Mouse (Mus musculus): ENCODE measurements around the gene Pax2. TPM values are rescaled to one million over a fixed set of nuclear protein-coding genes. Genes with fewer than 3 reads are reported as not detected.

Pax2 gene
- total and polyA plus RNA-seq, 3 experiments, result not detected

DNA sequence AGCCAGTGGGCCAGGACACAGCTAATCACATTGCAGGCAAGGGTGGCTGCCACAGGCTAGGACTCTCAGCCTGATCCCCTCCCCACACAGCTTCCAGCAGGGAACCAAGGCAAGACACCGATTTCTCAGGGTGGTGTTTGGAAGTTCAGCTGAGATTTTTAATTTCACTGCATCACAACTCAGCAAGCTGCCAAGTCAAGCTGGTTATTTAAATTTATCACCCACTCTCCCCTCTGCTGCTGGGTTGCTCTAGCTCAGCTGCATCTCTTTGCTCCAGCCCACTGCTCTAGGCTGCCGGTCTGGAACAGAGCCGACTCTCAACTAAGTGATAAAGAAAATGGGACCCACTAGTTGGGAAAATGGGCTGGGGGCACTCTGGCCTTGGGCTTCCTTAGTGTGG, 65.7 kb downstream of the Pax2 start:
- Histone ChIP-seq H3K27ac (ENCODE audit: control insufficient read depth, low read depth, low read length) (no peak overlapping the region), H3K36me3 (ENCODE audit: control insufficient read depth in 1 of 2, insufficient read depth in 2 of 2, low read length in 2 of 2) (no peaks in the 10 kb centered on the region), H3K79me2 (ENCODE audit: control insufficient read depth, insufficient read depth, low read length, poor library complexity) (no peaks in the 10 kb centered on the region), H3K9me3 (replicated peaks; ENCODE audit: insufficient read depth, low read length) (no peaks in the 10 kb centered on the region), H3K4me1 (ENCODE audit: control insufficient read depth in 1 of 2, insufficient read depth in 2 of 2, low read length in 2 of 2) (no peaks in the 10 kb centered on the region), H3K4me3 (ENCODE audit: control insufficient read depth in 1 of 2, insufficient read depth in 1 of 2, low read depth in 2 of 2, low read length in 2 of 2) (no peak overlapping the region), H3K27me3 (ENCODE audit: control insufficient read depth in 1 of 2, insufficient read depth in 2 of 2, low read length in 2 of 2) (peaks cover 0 to 2% of the 10 kb centered on the region in 2 experiments; a peak in 2 of 4 replicates), H3K9ac (ENCODE audit: control insufficient read depth, low read depth, low read length, poor library complexity, severe bottlenecking) (no peak overlapping the region)
- no peak for TF ChIP-seq MXI1 (IDR thresholded peaks at IDR 0.05; ENCODE audit: low read depth, low read length)
- DNase-seq (ENCODE audit: low read depth, low spot score), result no peak

DNA sequence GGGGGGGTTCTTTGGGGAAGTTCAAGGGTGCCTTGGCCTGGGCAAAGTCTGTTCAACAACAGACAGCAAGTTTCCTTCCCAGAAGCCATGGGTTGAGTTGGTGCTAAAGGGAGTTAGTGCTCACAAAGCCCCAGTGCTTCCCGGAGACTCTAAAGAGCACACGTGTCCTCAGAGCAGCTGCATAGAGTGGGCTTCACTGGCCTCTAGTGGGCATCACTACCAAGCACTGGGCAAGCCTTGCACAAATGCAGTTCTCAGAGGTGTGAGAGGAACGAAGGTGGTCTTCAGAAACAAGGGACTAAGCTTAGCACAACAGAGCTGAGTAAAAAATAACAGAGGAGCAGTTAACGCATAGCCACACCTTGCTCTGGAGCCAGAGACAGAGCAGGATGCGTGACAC, 66.5 kb downstream of the Pax2 start:
- DNase-seq (ENCODE audit: low read depth, low spot score), result no peak
- H3K4me1 ChIP-seq (ENCODE audit: control insufficient read depth in 1 of 2, insufficient read depth in 2 of 2, low read length in 2 of 2), result no peaks in the 10 kb centered on the region
- no peaks in the 10 kb centered on the region for H3K9me3 ChIP-seq (replicated peaks; ENCODE audit: insufficient read depth, low read length)
- H3K36me3 ChIP-seq (ENCODE audit: control insufficient read depth in 1 of 2, insufficient read depth in 2 of 2, low read length in 2 of 2), result no peaks in the 10 kb centered on the region
- TF ChIP-seq TAL1 (IDR thresholded peaks at IDR 0.05; ENCODE audit: low read length) (no peak), KAT2A (conservative IDR thresholded peaks at IDR 0.05; ENCODE audit: low read depth, low read length) (no peak), TCF12 (IDR thresholded peaks at IDR 0.05; ENCODE audit: low read depth, low read length) (no peak), E2F4 (IDR thresholded peaks at IDR 0.05; ENCODE audit: borderline replicate concordance, low read depth, low read length) (no peak), BHLHE40 (IDR thresholded peaks at IDR 0.05; ENCODE audit: borderline replicate concordance, low read depth, low read length) (no peak), GABPA (IDR thresholded peaks at IDR 0.05; ENCODE audit: low read depth, low read length) (no peak), MEF2A (IDR thresholded peaks at IDR 0.05; ENCODE audit: extremely low read depth, insufficient replicate concordance, low read depth, low read length, poor library complexity, severe bottlenecking) (no peak), ETS1 (IDR thresholded peaks at IDR 0.05; ENCODE audit: low read depth, low read length) (no peak), POLR2AphosphoS2 (IDR thresholded peaks at IDR 0.05; ENCODE audit: low read length) (no peak), CHD1 (IDR thresholded peaks at IDR 0.05; ENCODE audit: low read depth, low read length) (no peak), USF2 (IDR thresholded peaks at IDR 0.05; ENCODE audit: borderline replicate concordance in 1 of 2, insufficient read depth in 1 of 2, low read depth in 1 of 2, low read length in 2 of 2) (no peak), NRF1 (IDR thresholded peaks at IDR 0.05; ENCODE audit: insufficient read depth, low read depth, low read length, poor library complexity, severe bottlenecking) (no peak), ZC3H11A (IDR thresholded peaks at IDR 0.05; ENCODE audit: low read depth, low read length) (no peak), HCFC1 (IDR thresholded peaks at IDR 0.05; ENCODE audit: low read depth, low read length) (no peak), EP300 (IDR thresholded peaks at IDR 0.05; ENCODE audit: low read depth in 1 of 2, low read length in 2 of 2) (no peak), ELF1 (IDR thresholded peaks at IDR 0.05; ENCODE audit: low read depth, low read length) (no peak), SMC3 (IDR thresholded peaks at IDR 0.05; ENCODE audit: low read depth, low read length) (no peak), TBP (IDR thresholded peaks at IDR 0.05; ENCODE audit: low read depth, low read length) (no peak), MYB (IDR thresholded peaks at IDR 0.05; ENCODE audit: low read depth, low read length) (no peak), RCOR1 (IDR thresholded peaks at IDR 0.05; ENCODE audit: low read depth, low read length) (no peak)
- no peak overlapping the region for H3K9ac ChIP-seq (ENCODE audit: control insufficient read depth, low read depth, low read length, poor library complexity, severe bottlenecking)
- peaks cover 0 to 2% of the 10 kb centered on the region in 2 experiments; a peak in 2 of 4 replicates for H3K27me3 ChIP-seq (ENCODE audit: control insufficient read depth in 1 of 2, insufficient read depth in 2 of 2, low read length in 2 of 2)
- H3K4me3 ChIP-seq (ENCODE audit: control insufficient read depth in 1 of 2, insufficient read depth in 1 of 2, low read depth in 2 of 2, low read length in 2 of 2), result no peak overlapping the region
- H3K27ac ChIP-seq (ENCODE audit: control insufficient read depth, low read depth, low read length), result no peak overlapping the region
- no peaks in the 10 kb centered on the region for H3K79me2 ChIP-seq (ENCODE audit: control insufficient read depth, insufficient read depth, low read length, poor library complexity)
